Mouse (Mus musculus): ENCODE results near the gene Stab1. TPM values are rescaled to one million over a fixed set of nuclear protein-coding genes. Genes with fewer than 3 reads are reported as not detected.

The Stab1 gene
- total RNA-seq (2021) = 10 to 100 TPM; 74.3 to 74.8 TPM
- long read RNA-seq, experiment 1, partial matches to known transcripts = 12 of 18 reads
- long read RNA-seq, experiment 1, other reads (novel, unspliced or antisense) = 6 of 18 reads
- long read RNA-seq, experiment 2, partial matches to known transcripts = 11 of 18 reads
- long read RNA-seq, experiment 2, other reads (novel, unspliced or antisense) = 7 of 18 reads

DNA sequence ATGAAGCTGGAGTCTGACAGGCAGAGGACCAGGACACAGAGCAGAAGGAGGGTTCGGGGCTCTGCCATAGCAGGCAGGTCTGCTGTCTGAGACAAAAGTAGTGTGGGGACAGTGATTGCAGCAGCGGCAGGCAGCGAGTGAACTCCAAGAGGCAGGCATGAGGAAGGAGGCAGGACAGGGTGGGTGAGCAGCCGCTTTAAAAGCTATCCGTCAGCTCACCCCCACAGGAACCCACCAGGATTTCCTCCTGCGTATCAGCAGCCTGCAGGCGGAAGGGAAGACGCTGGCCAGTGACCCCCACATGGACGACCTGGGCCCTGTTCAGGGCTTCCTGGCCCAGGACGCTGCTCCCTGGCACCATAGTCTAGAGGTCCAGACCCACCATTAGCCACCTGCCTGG is at the start of gene Stab1:
Gene Stab1, minus strand, starts transcription at position 217 of the 400 bp plus-strand sequence.
- DNase-seq = peak; percentile 55

DNA sequence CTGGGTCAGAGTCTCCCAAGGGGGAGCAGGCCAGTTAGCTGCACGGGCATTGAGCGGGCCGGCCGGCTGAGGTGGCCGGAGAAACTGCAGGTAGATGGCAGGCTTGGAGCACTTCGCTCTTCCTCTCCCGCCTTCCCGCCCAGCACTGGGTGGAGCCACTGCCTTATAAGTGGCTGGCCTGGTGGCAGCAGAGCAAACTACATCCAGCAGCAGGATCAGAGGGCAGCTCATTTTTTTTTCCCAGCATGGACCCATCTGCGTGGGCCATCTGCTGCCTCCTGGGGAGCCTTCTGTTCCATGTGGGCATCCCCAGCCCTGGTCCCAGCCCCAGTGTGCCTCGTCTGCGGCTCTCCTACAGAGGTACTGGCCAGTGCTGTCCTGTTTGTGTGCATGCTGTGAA is 49.2 kb upstream of the Stab1 start, which contains the start of gene Sema3g:
Gene Sema3g, plus strand, starts transcription at position 195 of the 400 bp plus-strand sequence.
- DNase-seq = peak; percentile 78

DNA sequence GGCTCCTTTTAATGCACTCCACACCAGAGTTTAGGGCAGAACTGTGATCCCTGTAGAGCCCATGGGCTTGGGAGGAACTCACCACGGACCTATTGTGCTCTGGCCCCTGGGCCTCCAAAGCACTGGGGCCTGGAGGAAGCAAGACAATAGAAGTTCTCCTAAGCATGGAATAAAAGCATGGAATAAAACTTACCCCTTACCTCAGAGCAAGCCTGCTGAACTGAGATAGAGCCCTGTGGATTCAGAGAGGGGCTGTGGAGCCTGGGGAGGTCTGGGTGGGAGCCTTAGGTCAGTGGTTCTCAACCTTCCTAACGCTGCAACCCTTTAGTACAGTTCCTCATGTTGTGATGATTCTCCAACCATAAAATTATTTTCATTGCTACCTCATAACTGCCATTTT is 48.4 kb upstream of the Stab1 start, which contains the start of gene Nisch:
Gene Nisch, minus strand, starts transcription at position 101 of the 400 bp plus-strand sequence.
- DNase-seq = no peak

DNA sequence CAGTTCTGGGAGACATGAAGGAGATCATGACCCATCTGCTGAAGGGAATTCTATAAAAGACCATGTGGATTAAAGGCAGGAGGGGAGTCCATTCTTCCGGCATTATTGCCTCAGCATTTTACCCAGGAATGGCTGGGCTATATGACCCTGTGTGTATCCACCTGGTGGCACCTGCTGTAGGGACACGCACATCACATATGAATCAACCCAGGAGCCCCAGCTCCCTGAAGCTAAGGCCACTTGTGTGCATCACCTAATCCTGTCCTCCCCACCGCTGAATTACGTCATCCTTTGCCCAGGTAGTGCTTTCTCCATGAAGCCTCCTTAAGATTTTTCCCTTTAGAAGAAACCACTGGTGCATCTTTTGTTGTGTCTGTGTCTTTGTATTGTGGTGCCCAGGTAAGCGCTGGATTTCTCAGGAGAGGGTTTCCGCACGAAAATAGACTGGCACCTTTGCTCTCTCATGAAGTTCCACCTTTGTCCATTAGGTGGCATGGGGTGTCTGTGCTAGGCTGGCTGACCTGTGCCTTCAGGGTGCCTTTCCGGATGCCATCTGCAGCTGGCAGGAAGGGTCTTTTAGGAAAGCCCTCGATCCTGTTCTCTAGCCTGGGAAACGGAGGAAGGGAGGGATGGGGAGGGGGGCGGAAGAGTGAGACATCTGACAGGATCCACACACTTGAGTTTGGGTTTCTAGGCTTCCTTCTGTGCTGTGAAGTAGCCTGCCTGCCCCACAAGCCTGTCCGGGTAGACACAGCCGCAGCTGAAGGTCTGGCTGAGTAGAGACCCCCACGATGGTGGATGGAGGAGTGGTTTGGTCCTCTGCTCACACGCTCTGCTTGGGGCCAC is 46.9 kb upstream of the Stab1 start:
- DNase-seq = peak; percentile 79

DNA sequence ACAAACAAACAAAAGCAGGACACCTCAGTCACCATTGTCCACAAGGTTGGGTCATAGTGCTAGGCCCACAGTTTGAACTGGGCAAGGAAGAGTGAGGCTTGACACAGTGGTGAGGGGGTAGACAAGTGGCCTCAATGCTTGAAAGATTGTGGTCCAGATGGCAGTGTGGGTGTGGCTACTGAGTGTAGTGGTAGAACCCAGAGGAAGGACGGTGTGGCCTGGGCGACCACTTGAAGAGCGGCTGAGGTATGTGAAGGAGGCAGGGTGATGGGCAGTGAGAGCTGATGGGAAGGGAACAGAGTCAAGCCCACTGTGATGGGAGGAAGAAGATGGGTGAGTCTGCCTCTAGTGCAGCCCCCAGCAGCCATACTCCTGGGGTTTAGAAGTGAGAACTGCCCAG is 46.2 kb upstream of the Stab1 start:
- DNase-seq = no peak

DNA sequence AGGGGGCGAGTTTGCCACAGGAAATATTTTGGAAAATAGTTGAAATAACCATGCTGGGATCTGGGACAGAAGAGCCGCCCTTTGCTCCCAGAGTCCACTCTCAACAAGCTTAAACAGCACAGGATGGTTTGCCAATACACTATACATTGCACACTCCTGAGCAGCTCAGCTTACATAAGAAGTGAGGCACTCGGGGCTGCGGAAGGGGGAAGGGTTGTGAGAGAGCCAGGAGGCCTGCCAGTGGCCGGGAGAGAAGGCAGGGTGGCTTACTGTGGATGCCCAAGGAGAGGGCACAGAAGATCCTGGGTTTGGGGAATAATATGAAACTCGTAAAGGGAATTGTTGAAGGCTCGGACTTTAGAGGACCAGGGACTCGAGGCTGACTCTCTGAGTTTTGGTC is 45.4 kb upstream of the Stab1 start:
- DNase-seq = no peak

DNA sequence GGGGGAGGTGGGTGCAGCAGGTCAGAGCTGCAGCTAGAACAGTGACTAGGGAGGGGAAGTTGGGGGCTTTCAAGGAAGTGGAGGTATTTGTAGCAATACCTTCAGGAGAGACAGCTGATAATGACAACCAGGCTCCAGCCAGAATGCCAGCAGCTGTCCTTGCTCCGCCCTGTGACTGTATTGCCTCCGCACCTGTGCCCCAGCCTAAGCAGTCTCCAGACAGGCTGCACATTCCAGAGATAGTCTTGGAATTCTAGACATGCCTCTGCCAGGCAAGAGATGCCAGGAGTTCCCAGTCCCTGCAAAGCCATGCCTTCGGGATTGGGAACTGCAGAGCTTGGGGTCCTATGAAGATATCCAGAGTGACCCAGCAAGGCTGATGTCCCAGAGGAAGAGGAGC is 44.1 kb upstream of the Stab1 start:
- DNase-seq = no peak

DNA sequence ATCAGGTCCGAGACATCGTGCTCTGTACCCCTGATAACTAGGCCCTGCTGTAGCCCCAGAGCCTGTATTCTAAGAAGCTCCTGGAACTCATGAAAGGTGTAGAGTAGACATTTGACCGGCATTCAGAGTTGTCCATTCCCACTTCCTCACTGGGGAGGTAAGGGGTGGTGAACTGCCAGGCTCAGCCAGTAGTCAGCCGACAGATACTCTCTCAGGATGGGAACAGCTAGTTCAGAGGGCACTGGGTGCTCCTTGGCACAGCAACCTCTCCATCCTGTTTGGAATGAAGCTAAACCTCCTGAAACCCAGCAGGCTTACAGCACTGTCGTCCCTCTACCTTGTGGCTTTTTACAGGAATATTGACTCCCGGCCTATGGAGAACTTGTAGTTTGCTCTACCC is 43.4 kb upstream of the Stab1 start:
- no peak for DNase-seq

DNA sequence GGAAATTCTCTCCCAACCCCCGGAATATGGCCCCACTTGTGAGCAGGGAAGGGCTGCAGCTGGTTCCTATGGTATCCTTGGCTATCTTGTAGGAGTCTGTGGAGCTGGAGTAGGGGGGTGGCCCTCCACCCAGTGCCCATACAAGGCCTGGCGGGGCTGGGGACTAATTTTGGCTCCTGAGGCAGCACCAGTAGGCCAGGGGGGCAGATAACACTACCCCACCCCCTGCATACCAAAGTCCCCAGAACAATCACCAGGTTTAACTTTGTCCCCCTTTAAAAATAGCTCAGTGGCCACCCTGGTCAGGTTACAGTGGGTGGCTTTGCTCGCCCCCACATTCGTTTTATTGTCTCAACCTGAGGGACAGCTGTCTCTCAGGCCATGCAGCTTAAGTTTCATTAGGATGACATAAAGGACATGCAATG is 40.7 kb upstream of the Stab1 start:
- no peak for DNase-seq

DNA sequence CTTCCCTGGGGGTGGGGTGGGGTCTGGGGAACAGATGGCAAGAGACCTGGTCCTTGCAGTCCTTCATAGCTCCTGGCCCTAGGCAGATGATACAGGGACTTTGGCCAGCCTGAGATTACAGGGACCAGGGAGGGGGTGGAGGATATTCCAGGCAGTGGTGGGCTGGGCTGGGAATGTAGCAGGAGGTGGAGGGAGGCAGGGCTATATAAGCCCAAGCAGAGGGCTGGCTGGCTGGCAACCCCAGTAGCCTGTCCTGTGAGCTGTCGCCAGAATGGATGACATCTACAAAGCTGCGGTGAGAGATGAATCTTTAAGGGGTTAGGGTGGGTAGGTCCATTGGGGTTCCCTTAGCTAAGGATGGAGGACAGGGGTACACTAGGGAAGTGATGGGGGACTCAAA is 39.6 kb upstream of the Stab1 start, which contains the start of gene Tnnc1:
Gene Tnnc1, plus strand, starts transcription at position 229 of the 400 bp plus-strand sequence.
- no peak for DNase-seq

DNA sequence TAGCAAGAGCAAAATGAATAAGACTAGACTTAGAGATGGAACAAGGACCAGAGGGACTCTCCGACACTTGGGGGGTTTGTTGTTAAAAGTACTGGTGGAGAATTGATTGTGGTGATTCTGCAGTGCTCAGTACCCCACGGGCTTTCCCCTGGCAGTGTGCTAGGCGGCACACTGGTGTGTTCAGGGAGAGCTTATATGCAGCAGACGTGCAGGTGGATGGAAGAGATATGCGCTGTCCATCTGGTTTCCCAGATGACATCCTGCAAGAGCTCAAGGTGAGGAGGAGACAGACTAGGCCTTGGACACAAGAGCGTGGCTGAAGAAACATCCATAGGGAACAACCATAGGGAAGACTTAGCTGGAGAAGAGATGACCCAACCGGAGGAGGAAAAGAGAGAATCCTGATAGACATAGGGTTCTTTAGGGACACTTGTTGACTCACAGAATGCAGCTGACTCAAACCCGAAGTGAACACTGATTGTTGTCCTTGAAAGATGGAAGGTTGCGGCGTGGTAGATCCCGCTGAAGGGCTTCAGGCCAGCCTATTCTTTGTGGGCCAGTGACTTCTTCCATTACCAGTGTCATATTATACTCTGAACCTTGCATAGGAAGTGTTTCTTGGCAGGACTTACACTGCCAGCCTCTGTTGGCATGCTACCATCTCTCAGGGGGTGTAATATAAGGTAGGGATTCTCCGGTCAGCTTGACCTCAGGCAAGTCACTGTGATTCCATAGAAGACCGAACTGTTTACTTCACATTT is 38.8 kb upstream of the Stab1 start:
- peak; percentile 44 for DNase-seq

DNA sequence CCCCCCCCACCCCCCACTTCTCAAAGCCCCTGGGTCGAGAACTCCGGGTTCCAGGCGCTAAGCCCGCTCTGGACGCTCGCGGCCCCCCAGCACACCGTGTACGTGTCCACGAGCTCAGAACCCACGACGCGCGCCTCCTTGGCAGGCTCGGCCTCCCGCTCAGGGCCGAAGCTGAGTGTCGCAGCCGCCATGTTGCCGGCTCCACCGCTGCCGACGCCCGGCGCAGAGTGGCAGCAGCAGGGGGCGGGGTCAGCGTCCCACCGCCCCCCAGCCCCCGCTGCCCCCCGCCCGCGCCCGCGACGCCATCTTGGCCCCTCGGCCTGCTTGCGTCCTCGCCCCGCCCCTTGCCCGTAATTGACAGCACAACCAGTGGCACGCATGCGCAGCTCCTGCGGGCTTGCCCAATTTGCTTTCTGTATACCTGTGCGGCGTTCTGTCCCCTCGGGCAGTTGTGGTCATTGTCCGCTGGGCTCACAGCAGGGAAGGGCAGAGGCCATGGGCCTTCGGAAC is 38.1 kb upstream of the Stab1 start:
- DNase-seq = peak; percentile 98

DNA sequence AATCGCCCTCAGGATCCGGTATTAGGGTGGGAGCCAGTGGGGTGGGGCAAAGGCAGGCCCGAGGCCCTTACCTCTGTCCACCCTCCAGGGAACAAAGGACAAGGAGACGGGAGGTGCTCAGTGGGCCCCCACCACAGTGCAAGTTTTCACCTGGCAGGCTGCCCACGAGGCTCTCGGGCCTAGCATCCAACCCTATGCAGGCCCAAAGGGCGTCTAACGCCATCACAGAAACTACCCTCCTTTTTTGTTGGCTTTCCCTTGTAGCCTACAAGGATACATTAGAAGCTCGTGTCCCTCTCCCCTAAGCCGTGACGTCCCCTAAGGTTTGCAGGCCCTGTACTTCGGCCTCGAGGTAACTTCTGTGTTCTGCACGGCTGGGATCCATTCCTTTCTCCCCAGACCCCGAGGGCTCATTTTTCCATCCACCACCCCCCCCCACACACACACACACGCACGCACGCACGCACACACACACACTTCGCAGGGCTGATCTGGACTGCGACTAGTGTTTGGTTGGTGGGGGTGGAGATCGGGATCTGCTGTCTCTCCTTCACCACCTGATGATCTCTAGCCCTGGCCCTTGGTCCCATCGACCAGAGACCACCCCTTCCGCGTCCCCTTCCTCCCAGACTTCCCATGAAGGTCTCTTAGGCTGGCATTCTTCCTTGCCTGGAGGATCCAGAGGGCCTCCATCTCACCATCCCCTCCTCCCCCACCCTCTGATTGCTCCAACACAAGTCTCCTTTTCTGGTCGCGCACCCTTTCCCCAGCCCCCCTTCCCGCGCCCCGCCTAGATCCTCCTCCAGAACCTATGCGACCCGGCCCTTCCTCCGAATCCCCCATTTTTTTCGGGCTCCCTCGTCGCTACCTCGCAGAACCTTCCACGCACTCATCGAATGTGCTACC is 37.4 kb upstream of the Stab1 start:
- DNase-seq = peak; percentile 77

DNA sequence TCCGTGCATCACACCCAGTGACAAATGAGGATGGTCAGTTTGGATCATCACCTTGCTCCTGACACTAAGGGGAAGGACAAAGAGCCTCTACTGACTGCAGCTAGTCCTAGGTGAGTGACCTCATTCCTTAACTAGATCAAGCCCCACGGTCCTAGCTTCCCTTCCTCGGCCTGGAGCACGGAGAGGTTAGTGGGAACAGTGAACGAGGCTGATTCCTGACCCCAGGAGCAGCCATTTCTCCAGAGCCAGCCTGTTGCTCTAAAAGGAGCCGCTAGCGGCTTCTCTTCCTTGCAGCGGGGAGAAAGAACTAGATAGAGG is 36.8 kb upstream of the Stab1 start:
- no peak for DNase-seq

DNA sequence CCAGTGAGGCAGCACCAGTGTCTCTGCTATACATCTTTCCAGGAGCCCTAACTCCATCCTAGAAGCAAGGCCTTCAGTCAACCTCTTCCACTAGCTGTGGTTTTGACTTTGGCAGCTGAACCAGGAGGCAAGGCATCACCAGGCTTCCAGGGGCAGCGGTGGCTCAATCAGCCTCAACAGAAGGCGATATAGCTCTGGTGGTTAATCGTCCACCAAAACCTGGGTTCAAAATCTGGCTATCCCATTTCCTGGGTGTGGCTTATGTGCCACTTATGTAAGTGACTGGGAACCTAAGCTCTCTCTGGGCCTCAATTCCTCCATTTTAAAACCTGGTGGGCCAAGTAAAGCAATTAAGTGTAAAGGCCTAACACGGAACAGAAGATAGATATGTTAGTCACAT is 36.4 kb upstream of the Stab1 start:
- DNase-seq = no peak

DNA sequence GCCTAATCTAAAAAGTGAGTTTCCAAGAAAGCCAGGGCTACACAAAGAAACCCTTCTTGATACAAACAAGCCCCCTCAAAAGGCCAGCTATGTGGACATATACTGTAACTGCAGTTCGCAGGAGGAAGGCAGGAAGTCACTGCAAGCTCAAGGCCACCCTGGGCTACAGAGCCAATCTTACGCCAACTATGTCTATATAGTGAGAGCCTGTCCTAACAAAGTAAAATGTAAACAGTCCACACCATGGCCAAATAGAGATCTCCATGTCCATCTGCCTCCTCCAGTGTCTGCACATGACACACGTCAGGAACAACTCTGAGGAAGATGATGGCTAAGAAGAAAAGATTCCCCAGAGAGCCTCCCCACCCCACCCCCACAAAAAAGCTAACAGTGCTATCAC is 31.6 kb upstream of the Stab1 start:
- no peak for DNase-seq

DNA sequence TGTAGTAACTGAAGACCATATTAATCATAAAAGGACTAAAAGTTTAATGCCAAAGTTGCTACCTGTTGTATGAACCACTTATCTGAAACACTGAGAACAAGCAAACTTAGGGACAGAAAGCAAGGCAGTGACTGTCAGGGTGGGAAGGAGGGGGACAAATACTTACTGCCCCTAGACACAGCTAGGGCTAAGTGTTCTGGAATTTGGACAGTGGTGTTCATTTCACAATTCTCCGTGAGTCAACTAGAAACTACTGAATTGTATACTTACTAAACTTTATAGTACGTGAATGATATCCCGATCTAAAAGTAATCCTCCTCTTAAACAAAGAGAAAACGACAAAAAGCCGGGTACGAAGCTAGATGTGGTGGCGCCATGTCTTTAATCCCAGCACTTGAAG is 31.2 kb upstream of the Stab1 start:
- DNase-seq = no peak

DNA sequence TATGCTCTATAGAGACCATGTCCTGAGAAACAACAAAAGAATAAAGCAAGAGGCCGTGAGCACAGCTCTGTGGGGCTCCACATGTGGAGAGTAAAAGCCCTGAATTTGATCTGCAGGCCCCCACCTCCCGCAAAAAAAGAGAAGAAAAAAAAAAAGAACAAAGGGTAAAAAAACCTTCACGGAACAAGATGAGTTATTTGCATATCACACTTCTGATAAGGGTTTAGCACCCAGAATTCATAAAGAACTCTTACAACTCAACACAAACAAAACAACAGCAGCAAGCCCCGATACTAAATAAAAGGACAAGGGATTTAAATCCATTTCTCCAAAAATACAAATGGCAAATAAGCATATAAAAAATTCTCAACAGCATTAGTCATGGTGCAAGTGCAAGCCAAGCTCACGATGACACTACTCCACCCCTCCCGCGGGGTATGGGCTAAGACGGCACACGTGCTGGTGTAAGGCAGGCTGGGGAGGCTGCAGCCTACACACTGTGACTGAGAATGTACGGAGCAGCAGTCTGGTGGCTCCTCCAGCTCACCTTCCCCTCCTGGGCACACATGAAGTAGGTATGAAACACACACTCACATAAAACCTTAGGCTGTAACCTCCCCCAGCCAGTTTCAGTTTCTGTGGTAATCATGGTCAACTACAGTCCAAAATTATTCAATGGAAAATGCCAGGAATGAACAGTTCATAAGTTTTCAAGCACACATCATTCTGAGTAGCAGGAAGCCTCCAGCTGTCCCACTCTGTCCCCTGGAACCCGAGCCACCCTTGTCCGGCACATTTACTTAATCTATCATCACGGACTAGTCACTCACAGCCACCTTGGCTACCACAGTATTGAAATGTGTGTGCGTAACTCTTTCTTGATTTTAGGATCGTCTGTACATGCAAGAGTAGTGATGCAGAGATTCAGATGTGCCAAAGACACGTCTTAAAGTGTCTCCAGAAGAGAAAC is 29.4 kb upstream of the Stab1 start:
- DNase-seq = peak; percentile 75

DNA sequence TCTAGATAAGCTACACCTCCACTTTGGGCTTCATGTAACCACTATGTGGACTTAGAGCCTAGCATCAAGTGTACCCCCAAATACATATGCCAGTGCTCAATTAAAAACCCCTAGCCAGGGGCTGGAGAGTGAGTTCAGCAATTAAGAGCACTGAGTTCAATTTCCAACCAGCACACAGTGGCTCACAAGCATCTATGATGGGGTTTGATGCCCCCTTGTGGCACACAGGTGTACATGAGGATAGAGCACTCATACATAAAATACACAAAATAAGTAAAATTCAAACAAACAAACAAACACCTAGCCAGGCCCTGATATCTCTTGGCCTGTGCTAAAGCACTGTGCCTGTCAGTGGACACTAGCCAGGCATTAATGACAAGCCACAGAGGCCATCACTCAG is 27.5 kb upstream of the Stab1 start:
- DNase-seq = no peak

DNA sequence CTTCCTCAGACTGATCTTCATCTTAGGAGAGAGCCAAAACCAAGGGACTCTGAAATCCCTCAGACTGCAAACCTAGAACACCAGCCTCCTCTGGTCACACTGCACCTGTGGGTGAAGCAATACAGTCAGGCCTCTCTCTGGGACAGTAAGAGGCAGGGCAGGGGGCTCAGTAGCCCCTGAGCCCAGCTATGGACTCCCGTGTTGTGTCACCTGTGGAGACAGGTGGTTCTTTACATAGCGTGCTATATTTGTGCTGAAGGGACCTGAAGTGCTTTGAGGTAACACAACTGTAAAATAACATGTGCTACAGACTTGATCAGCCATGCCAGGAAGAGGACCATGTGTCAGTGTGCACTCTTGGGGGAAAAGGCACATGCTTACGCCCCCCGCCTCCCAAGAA is 27.1 kb upstream of the Stab1 start:
- no peak for DNase-seq

Data from adrenal gland, postnatal 10 days (tissue).